Mouse (Mus musculus) heart, embryonic 12.5 days (tissue): ENCODE data around the gene Parp12. TPM values are rescaled to one million over a fixed set of nuclear protein-coding genes. Genes with fewer than 3 reads are reported as not detected.

Experiments used
- polyA plus RNA-seq: library from polyadenylated mRNA; unstranded; fragments of >200 nt; fragmentation: Nextera tagmentation; extraction: Ambion mirVana; gene quantifications from 2 replicates; pipeline ENCODE4 v1.2.1, GENCODE M21; 2016

Gene Parp12
- polyA plus RNA-seq, 1 experiment from 2014 or later: 10.3 TPM

Other genes with a start within 250 kb of the Parp12 start
- 3.4 and 4.0 TPM in 2 replicates for gene Tbxas1, start 242.9 kb downstream of the Parp12 start, polyA plus RNA-seq
- gene Hipk2, start 242.2 kb downstream of the Parp12 start, polyA plus RNA-seq: 12.5 and 15.2 TPM in 2 replicates
- gene Kdm7a, start 88.4 kb upstream of the Parp12 start, polyA plus RNA-seq: 6.8 and 7.1 TPM in 2 replicates